Mouse (Mus musculus) limb, embryonic 15.5 days (tissue): ENCODE data around the gene Gm8374. TPM values are rescaled to one million over a fixed set of nuclear protein-coding genes. Genes with fewer than 3 reads are reported as not detected.
A peak's percentile ranks its signal among the peaks of the same experiment; 100 is the strongest.
"Not testable (repeated sequence)": the region's sequence is repeated elsewhere in the genome, so short reads cannot be mapped to it uniquely, and the experiment has no call there.

ENCODE experiments used
- ATAC-seq: fragments of 200-750 bp; cut with Nextera tagmentation; 2 replicates; pipeline ENCODE4 v1.8.0; 2017; ENCODE audit warnings: low read depth, moderate TSS enrichment; ENCODE audit not compliant: insufficient number of reproducible peaks, low FRiP score, low TSS enrichment
- H3K27ac ChIP-seq: fragments of 300-500 bp; sonication (generic); 2 replicates; pipeline ENCODE4 v1.5.1; 2015; ENCODE audit warnings: moderate library complexity, mild to moderate bottlenecking, inconsistent platforms
- H3K27me3 ChIP-seq: fragments of 300-500 bp; sonication (generic); 2 replicates; pipeline ENCODE4 v1.6.1; 2015; ENCODE audit warnings: inconsistent platforms
- H3K36me3 ChIP-seq: fragments of 300-500 bp; sonication (generic); 2 replicates; pipeline ENCODE4 v1.6.1; 2015; ENCODE audit warnings: inconsistent platforms
- H3K4me1 ChIP-seq: fragments of 300-500 bp; sonication (generic); 2 replicates; pipeline ENCODE4 v1.6.1; 2015; ENCODE audit warnings: inconsistent platforms
- H3K4me2 ChIP-seq: fragments of 300-500 bp; sonication (generic); 2 replicates; pipeline ENCODE4 v1.6.1; 2015; ENCODE audit warnings: mild to moderate bottlenecking, inconsistent platforms
- H3K4me3 ChIP-seq: fragments of 300-500 bp; sonication (generic); 2 replicates; pipeline ENCODE4 v1.5.1; 2015; ENCODE audit warnings: mild to moderate bottlenecking, inconsistent platforms
- H3K9ac ChIP-seq: fragments of 300-500 bp; sonication (generic); 2 replicates; pipeline ENCODE4 v1.6.1; 2015; ENCODE audit warnings: inconsistent platforms
- H3K9me3 ChIP-seq: fragments of 300-500 bp; sonication (generic); 2 replicates; pipeline ENCODE4 v1.6.1; 2016; ENCODE audit warnings: inconsistent platforms
- WGBS: fragments of 180-500 bp; shearing (Covaris S2); methylation state at CpG from one replicate; pipeline ENCODE4 v1.1.7; 2015; 5-methylcytosine and 5-hydroxymethylcytosine counted together
- polyA plus RNA-seq: library from polyadenylated mRNA; unstranded; fragments of >200 nt; fragmentation: Nextera tagmentation; extraction: Ambion mirVana; gene quantifications from 2 replicates; pipeline ENCODE4 v1.2.1, GENCODE M21; 2015

Gm8374 gene
- polyA plus RNA-seq = not detected in 2 replicates

DNA sequence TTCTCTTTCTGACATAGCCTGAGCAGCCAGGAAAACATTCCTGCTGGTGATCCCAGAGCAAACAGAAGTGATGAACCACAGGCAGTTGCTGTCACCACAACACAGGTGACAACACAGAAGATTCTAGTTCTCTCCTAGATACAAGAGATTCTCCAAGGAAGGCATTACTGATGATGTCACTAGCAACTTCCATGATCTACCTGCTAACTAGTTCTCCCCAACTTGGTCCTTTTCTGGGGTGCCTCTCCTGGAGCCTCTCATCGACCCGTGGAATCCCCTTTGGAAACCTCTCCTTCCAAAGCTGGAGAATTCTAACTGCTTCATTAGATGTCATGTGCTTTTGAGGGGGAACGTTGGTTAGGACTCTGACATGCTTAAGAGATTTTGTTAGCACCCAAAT lies at the start of gene Gm8374:
Gene Gm8374, minus strand, starts transcription at position 101 of the 400 bp plus-strand sequence.
- not testable (repeated sequence) for H3K27me3 ChIP-seq, H3K4me1 ChIP-seq, H3K9ac ChIP-seq, ATAC-seq, H3K4me2 ChIP-seq, H3K4me3 ChIP-seq, H3K9me3 ChIP-seq, H3K27ac ChIP-seq, H3K36me3 ChIP-seq
- WGBS = 79% methylated on average over 3 of the region's 3 CpGs

- not testable (repeated sequence) for H3K4me2 ChIP-seq, H3K9ac ChIP-seq, H3K36me3 ChIP-seq, H3K27me3 ChIP-seq, ATAC-seq, H3K9me3 ChIP-seq, H3K27ac ChIP-seq, H3K4me3 ChIP-seq, H3K4me1 ChIP-seq
- WGBS = no CpG with 5 or more reads among the region's 1 CpGs
Measured at GRCm38 (mm10) chr14:7332295-7332694, 32.6 kb downstream of the Gm8374 start, which contains the start of gene Gm5797. Gene Gm5797 (minus strand): TSS chr14:7332395.

DNA sequence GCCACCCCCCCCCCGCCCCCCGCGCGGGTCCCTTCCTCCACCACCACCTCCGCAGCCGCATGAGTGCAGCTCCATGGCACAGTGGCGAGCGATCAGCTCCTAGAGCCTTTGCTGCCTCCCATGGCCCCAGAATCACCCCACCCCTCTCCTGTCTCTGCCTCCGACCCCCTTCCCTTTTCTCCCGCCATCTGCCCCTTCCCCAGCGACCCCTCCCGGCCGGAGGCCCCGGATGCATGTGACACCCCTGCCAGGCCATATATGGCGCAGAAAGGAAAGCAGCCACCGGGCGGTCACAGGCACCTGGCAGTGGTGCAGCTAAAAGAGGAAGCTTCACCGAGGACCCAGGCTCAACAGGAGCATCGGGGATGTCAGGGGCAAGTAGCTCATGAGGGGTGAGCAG lies 49.8 kb downstream of the Gm8374 start:
- H3K9ac ChIP-seq = peak overlapping the region; percentile 26; the same call in 1 of the 2 replicates
- WGBS = 0% methylated on average over 18 of the region's 19 CpGs
- peak overlapping the region; percentile 41 for H3K4me3 ChIP-seq
- not testable (repeated sequence) for H3K9me3 ChIP-seq, H3K27ac ChIP-seq, H3K4me1 ChIP-seq, H3K36me3 ChIP-seq, ATAC-seq, H3K27me3 ChIP-seq
- H3K4me2 ChIP-seq = peak overlapping the region; percentile 78

DNA sequence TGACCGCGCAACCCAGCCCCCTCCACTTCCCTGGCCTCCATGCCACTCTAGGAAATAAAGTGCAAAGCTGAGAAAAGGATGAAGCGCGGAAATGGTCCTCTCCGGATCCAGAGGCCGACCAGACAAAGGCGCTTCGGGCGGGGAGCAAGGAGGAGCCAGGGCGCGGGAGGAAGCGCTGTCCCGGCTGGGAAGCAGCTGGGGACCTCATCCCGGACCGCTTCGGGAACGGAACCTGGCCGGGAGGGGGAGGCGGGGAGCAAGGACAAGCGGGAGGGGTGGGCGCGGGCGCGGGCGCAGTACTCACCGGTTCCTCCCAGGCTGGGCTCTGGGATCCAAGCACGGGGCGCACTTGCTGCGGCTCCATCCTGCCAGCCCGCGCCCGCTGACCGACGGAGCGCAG lies 50.3 kb downstream of the Gm8374 start, which contains the start of gene Gm3739:
Gene Gm3739, minus strand, starts transcription at position 389 of the 400 bp plus-strand sequence.
- WGBS = 0% methylated on average over 6 of the region's 35 CpGs
- H3K4me1 ChIP-seq, H3K9me3 ChIP-seq, H3K36me3 ChIP-seq, H3K27ac ChIP-seq, H3K27me3 ChIP-seq, ATAC-seq: not testable (repeated sequence)
- Histone ChIP-seq H3K4me3 (peak within 1 kb of the TSS; percentile 41), H3K9ac (peak within 1 kb of the TSS; percentile 26; the same call in 1 of the 2 replicates), H3K4me2 (peak within 1 kb of the TSS; percentile 78)

Other genes with a start within 250 kb of the Gm8374 start
- not detected in 2 replicates for gene Gm6676, start 239.7 kb downstream of the Gm8374 start, polyA plus RNA-seq
- 5.3 and 5.6 TPM in 2 replicates for gene Gm3512, start 190.6 kb downstream of the Gm8374 start, polyA plus RNA-seq
- not detected in 2 replicates for gene Gm16434, start 170.6 kb downstream of the Gm8374 start, polyA plus RNA-seq
- not detected in 2 replicates for gene Gm3727, start 100.4 kb downstream of the Gm8374 start, polyA plus RNA-seq
- 0.10 and 0.59 TPM in 2 replicates for gene Gm3739, start 50.1 kb downstream of the Gm8374 start, polyA plus RNA-seq
- gene Gm5797, start 32.7 kb downstream of the Gm8374 start, polyA plus RNA-seq = not detected in 2 replicates
- 0.12 TPM in 1 of 2 replicates, not detected in the other for gene Gm3755, start 85.8 kb upstream of the Gm8374 start, polyA plus RNA-seq
- 0.40 and 0.55 TPM in 2 replicates for gene Gm3752, start 118.6 kb upstream of the Gm8374 start, polyA plus RNA-seq
- 1.0 and 2.1 TPM in 2 replicates for gene Gm3558, start 203.4 kb upstream of the Gm8374 start, polyA plus RNA-seq
- gene Gm10338, start 230.5 kb upstream of the Gm8374 start, polyA plus RNA-seq = not detected in 2 replicates